Comparison of ENCODE assay signal across 8 mouse cellular contexts in the genomic region with DNA sequence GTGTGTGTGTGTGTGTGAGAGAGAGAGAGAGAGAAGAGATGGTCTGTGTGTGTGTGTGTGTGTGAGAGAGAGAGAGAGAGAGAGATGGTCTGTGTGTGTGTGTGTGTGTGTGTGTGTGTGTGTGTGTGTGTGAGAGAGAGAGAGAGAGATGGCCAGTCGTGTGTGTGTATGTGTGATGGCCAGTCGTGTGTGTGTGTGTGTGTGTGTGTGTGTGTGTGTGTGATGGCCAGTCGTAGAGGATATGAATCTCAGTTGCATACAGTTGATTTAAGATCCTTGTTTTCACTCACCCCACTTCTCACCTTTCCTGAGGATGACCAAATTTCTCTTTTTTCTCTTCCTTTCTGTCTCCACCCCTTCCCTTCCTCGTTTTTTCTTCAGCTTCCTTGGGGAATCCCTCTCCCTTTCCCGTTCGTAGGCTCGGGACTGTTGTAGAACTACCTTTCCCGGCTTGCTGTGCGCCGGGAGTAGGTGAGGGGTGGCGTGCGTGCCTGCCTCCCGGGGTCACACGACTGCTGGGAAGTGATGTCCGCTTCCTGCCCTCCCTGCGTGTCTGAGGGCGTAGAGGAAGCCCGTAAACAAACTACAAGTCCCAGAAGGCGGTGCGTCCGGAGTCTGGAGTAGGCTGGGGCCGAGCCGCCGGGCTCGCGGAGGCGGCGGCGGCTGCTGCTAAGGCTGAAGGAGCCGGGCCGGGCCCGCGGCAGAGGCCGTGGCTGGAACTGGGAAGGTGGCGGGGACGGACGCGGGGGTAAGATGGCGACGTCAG. TPM values are rescaled to one million over a fixed set of nuclear protein-coding genes. Genes with fewer than 3 reads are reported as not detected.
A peak's percentile ranks its signal among the peaks of the same experiment; 100 is the strongest.
DNase-seq lines count a peak whose midpoint lies in the region; ATAC-seq and TF ChIP-seq lines count a peak whose summit lies in the region.

A gene (plus strand): TSS at position 511 of the 766 bp plus-strand sequence.

- no peaks in the 10 kb centered on the region for H3K27me3 ChIP-seq in ES-Bruce4 (ENCODE audit: control insufficient read depth, insufficient read depth, low read length, poor library complexity, severe bottlenecking)
- H3K27me3 ChIP-seq in forebrain, embryonic 13.5 days, result no peaks in the 10 kb centered on the region
- H3K27me3 ChIP-seq in liver, postnatal 0 days (ENCODE audit: insufficient read depth, low read length), result no peaks in the 10 kb centered on the region
- no peaks in the 10 kb centered on the region for H3K27me3 ChIP-seq in neural tube, embryonic 14.5 days (ENCODE audit: control insufficient read depth, insufficient read depth, low read length)

- WGBS in forebrain, embryonic 13.5 days, result 2% methylated on average over 40 of the region's 40 CpGs
- under 1% methylated on average over 40 of the region's 40 CpGs for WGBS in large intestine, adult 2 months
- WGBS in liver, postnatal 0 days (ENCODE audit: insufficient replicate concordance), result 3% methylated on average over 40 of the region's 40 CpGs
- 2% methylated on average over 40 of the region's 40 CpGs for WGBS in neural tube, embryonic 14.5 days

- peak within 1 kb of the TSS; percentile 90 for H3K4me3 ChIP-seq in ES-Bruce4 (ENCODE audit: low read depth, low read length)
- peak within 1 kb of the TSS; percentile 89 for H3K4me3 ChIP-seq in forebrain, embryonic 13.5 days
- H3K4me3 ChIP-seq in liver, postnatal 0 days (ENCODE audit: low read depth, low read length), result peak within 1 kb of the TSS; percentile 99
- H3K4me3 ChIP-seq in neural tube, embryonic 14.5 days (ENCODE audit: low read depth, low read length), result peak within 1 kb of the TSS; percentile 93

- H3K27ac ChIP-seq in ES-Bruce4 (ENCODE audit: insufficient read depth, low read length), result 0 out of 2 replicates have a peak within 1 kb of the TSS, but pooled peaks have one; percentile 12
- peak within 1 kb of the TSS; percentile 74 for H3K27ac ChIP-seq in forebrain, embryonic 13.5 days
- peak within 1 kb of the TSS; percentile 90 for H3K27ac ChIP-seq in liver, postnatal 0 days (ENCODE audit: low read depth)
- H3K27ac ChIP-seq in neural tube, embryonic 14.5 days (ENCODE audit: low read depth, low read length), result peak within 1 kb of the TSS; percentile 82

- peak; percentile 97 for DNase-seq in heart, postnatal 10 days
- peak; percentile 94 for DNase-seq in large intestine, adult 2 months (ENCODE audit: low read depth, low spot score)
- peak; percentile 95 for DNase-seq in liver, postnatal 0 days
- DNase-seq in testis, postnatal 10 days (ENCODE audit: low spot score), result peak; percentile 90

- H3K36me3 ChIP-seq in ES-Bruce4 (ENCODE audit: control insufficient read depth, insufficient read depth, low read length, poor library complexity, severe bottlenecking), result peaks cover 14% of the 10 kb centered on the region
- peaks cover 34% of the 10 kb centered on the region for H3K36me3 ChIP-seq in forebrain, embryonic 13.5 days (ENCODE audit: poor library complexity, severe bottlenecking)
- H3K36me3 ChIP-seq in liver, postnatal 0 days (replicated peaks; ENCODE audit: insufficient read depth, low read length), result peaks cover 19% of the 10 kb centered on the region
- H3K36me3 ChIP-seq in neural tube, embryonic 14.5 days (ENCODE audit: control insufficient read depth, insufficient read depth, low read length), result peaks cover 17% of the 10 kb centered on the region

- TF ChIP-seq CTCF in ES-Bruce4 (IDR thresholded peaks at IDR 0.05; ENCODE audit: low read depth, low read length), result no peak
- no peak for TF ChIP-seq CTCF in liver, postnatal 0 days (IDR thresholded peaks at IDR 0.05; ENCODE audit: low read depth)

- H3K4me1 ChIP-seq in ES-Bruce4 (ENCODE audit: control insufficient read depth, insufficient read depth, low read length), result no peaks in the 10 kb centered on the region
- H3K4me1 ChIP-seq in forebrain, embryonic 13.5 days, result peaks cover 30% of the 10 kb centered on the region
- H3K4me1 ChIP-seq in liver, postnatal 0 days (ENCODE audit: insufficient read depth), result peaks cover 18% of the 10 kb centered on the region
- H3K4me1 ChIP-seq in neural tube, embryonic 14.5 days (ENCODE audit: control insufficient read depth, insufficient read depth, low read length), result peaks cover 8% of the 10 kb centered on the region

- no peak for TF ChIP-seq POLR2A in ES-Bruce4 (IDR thresholded peaks at IDR 0.05; ENCODE audit: insufficient read depth, low read length)

- peak within 1 kb of the TSS; percentile 65 for H3K4me2 ChIP-seq in forebrain, embryonic 13.5 days
- peak within 1 kb of the TSS; percentile 94 for H3K4me2 ChIP-seq in liver, postnatal 0 days (ENCODE audit: low read depth, low read length)
- peak within 1 kb of the TSS; percentile 91 for H3K4me2 ChIP-seq in neural tube, embryonic 14.5 days (ENCODE audit: low read depth, low read length)

- intact Hi-C loops in heart, postnatal 10 days (cut with DNase I), result no loop called here

- ATAC-seq in cerebellum, adult (ENCODE audit: insufficient number of reproducible peaks, low FRiP score, low TSS enrichment), result peak; percentile 95
- ATAC-seq in forebrain, embryonic 13.5 days, result peak; percentile 97
- peak; percentile 94 for ATAC-seq in liver, postnatal 0 days
- peak; percentile 97 for ATAC-seq in neural tube, embryonic 14.5 days (ENCODE audit: low read depth)

- H3K9ac ChIP-seq in ES-Bruce4 (ENCODE audit: low read depth, poor library complexity, severe bottlenecking), result peak within 1 kb of the TSS; percentile 73
- peak within 1 kb of the TSS; percentile 92 for H3K9ac ChIP-seq in forebrain, embryonic 13.5 days
- H3K9ac ChIP-seq in liver, postnatal 0 days (replicated peaks), result peak within 1 kb of the TSS; percentile 98
- H3K9ac ChIP-seq in neural tube, embryonic 14.5 days (replicated peaks; ENCODE audit: low read depth, low read length), result peak within 1 kb of the TSS; percentile 87

- no peaks in the 10 kb centered on the region for H3K9me3 ChIP-seq in ES-Bruce4 (replicated peaks; ENCODE audit: control insufficient read depth, insufficient read depth, low read length, poor library complexity, severe bottlenecking)
- no peaks in the 10 kb centered on the region for H3K9me3 ChIP-seq in forebrain, embryonic 13.5 days (replicated peaks)
- H3K9me3 ChIP-seq in liver, postnatal 0 days (ENCODE audit: low read length), result no peaks in the 10 kb centered on the region
- no peaks in the 10 kb centered on the region for H3K9me3 ChIP-seq in neural tube, embryonic 14.5 days (ENCODE audit: control insufficient read depth, low read length)

- TF ChIP-seq EP300 in ES-Bruce4 (IDR thresholded peaks at IDR 0.05; ENCODE audit: insufficient read depth, low read depth, low read length), result no peak
- TF ChIP-seq EP300 in liver, postnatal 0 days (IDR thresholded peaks at IDR 0.05; ENCODE audit: low read depth), result peak; percentile 54; the same call in 1 of the 2 replicates

RNA-seq across cellular contexts. Expression of the gene that starts here (rescaled TPM):
- 32.4 and 34.6 TPM in 2 replicates for polyA plus RNA-seq in ES-Bruce4 (2011; ENCODE audit: insufficient read depth, insufficient read length, low read depth, missing spikeins)
- 17.2 and 21.5 TPM in 2 replicates for polyA plus RNA-seq in forebrain, embryonic 13.5 days (2015; fragmentation: Nextera tagmentation; extraction: Ambion mirVana)
- 10 to 100 TPM; 21.1 to 26.9 TPM for total RNA-seq in heart, postnatal 10 days (2021)
- 25.7 and 33.4 TPM in 2 replicates for polyA plus RNA-seq in large intestine, adult 2 months (2012; rRNA removed)
- polyA plus RNA-seq in liver, postnatal 0 days (2015; fragmentation: Nextera tagmentation; extraction: Ambion mirVana), result 6.6 and 7.9 TPM in 2 replicates
- polyA plus RNA-seq in neural tube, embryonic 14.5 days (2014; fragmentation: Nextera tagmentation; extraction: Ambion mirVana), result 11.6 and 12.6 TPM in 2 replicates

Comparison
In these comparisons a context has a peak if more than half of its experiments do, and no peak if none do; other contexts are left out.
1. Peak in every context shown above with its lines: DNase-seq, ATAC-seq, H3K4me3 ChIP-seq and H3K27ac ChIP-seq.
2. H3K27ac ChIP-seq: peak in every context shown above with its lines; median percentile 90 in liver, postnatal 0 days; 82 in neural tube, embryonic 14.5 days; 74 in forebrain, embryonic 13.5 days; 12 in ES-Bruce4.